Mouse (Mus musculus) hindbrain, embryonic 14.5 days (tissue): Measurements from ENCODE around the gene Asb16. TPM values are rescaled to one million over a fixed set of nuclear protein-coding genes. Genes with fewer than 3 reads are reported as not detected.
A peak's percentile ranks its signal among the peaks of the same experiment; 100 is the strongest.

Experiments
- ATAC-seq: fragments of 200-750 bp; cut with Nextera tagmentation; 2 replicates; pipeline ENCODE4 v1.8.0; 2017; ENCODE audit warnings: moderate number of reproducible peaks, mild to moderate bottlenecking, moderate TSS enrichment, moderate library complexity; ENCODE audit not compliant: low FRiP score
- DNase-seq: peaks from one replicate; pipeline ENCODE4 v3.0.0-alpha.2; 2015; ENCODE audit warnings: low spot score
- H3K27ac ChIP-seq: fragments of 300-500 bp; sonication (generic); 2 replicates; pipeline ENCODE4 v1.5.1; 2014; ENCODE audit warnings: mild to moderate bottlenecking, moderate library complexity
- H3K27me3 ChIP-seq: fragments of 300-500 bp; sonication (generic); 2 replicates; pipeline ENCODE4 v1.6.1; 2014; ENCODE audit warnings: mild to moderate bottlenecking, low read length, mixed read lengths; ENCODE audit not compliant: control insufficient read depth, insufficient read depth
- H3K36me3 ChIP-seq: fragments of 300-500 bp; sonication (generic); replicated peaks from 2 replicates; pipeline ENCODE4 v1.6.1; 2014; ENCODE audit not compliant: control insufficient read depth, insufficient read depth
- H3K4me1 ChIP-seq: fragments of 300-500 bp; sonication (generic); replicated peaks from 2 replicates; pipeline ENCODE4 v1.6.1; 2014; ENCODE audit warnings: antibody characterized with exemption, low read length, mixed read lengths; ENCODE audit not compliant: control insufficient read depth, insufficient read depth
- H3K4me2 ChIP-seq: fragments of 300-500 bp; sonication (generic); replicated peaks from 2 replicates; pipeline ENCODE4 v1.6.1; 2014; ENCODE audit warnings: mild to moderate bottlenecking, moderate library complexity
- H3K4me3 ChIP-seq: fragments of 300-500 bp; sonication (generic); replicated peaks from 2 replicates; pipeline ENCODE4 v1.5.1; 2014; ENCODE audit warnings: mild to moderate bottlenecking, low read length
- H3K9ac ChIP-seq: fragments of 300-500 bp; sonication (generic); 2 replicates; pipeline ENCODE4 v1.6.1; 2014
- H3K9me3 ChIP-seq: fragments of 300-500 bp; sonication (generic); 2 replicates; pipeline ENCODE4 v1.6.1; 2016; ENCODE audit warnings: low read length; ENCODE audit not compliant: control insufficient read depth
- WGBS: fragments of 180-500 bp; shearing (Covaris S2); extraction: QIAGEN DNeasy Blood & Tissue Kit; methylation state at CpG from one replicate; pipeline ENCODE4 v1.1.7; 2014; 5-methylcytosine and 5-hydroxymethylcytosine counted together
- polyA plus RNA-seq: library from polyadenylated mRNA; unstranded; fragments of >200 nt; fragmentation: Nextera tagmentation; extraction: Ambion mirVana; gene quantifications from 2 replicates; pipeline ENCODE4 v1.2.1, GENCODE M21; 2014

Gene Asb16
- polyA plus RNA-seq, 1 experiment from 2014 or later: 0.07 TPM

GRCm38 (mm10) chr11:102297577-102298556 lies 29.3 kb downstream of the Asb16 start:
- Histone ChIP-seq H3K9ac (peak overlapping the region; percentile 72), H3K4me2 (peak overlapping the region; percentile 94), H3K36me3 (peaks cover 16% of the 10 kb centered on the region), H3K4me1 (peaks cover 21% of the 10 kb centered on the region), H3K4me3 (peak overlapping the region; percentile 79), H3K9me3 (no peaks in the 10 kb centered on the region), H3K27me3 (no peaks in the 10 kb centered on the region), H3K27ac (peak overlapping the region; percentile 96)
- ATAC-seq (peak; percentile 17; the same call in 1 of the 2 replicates), DNase-seq (no peak)
- 28% methylated on average over 27 of the region's 27 CpGs for WGBS

DNA sequence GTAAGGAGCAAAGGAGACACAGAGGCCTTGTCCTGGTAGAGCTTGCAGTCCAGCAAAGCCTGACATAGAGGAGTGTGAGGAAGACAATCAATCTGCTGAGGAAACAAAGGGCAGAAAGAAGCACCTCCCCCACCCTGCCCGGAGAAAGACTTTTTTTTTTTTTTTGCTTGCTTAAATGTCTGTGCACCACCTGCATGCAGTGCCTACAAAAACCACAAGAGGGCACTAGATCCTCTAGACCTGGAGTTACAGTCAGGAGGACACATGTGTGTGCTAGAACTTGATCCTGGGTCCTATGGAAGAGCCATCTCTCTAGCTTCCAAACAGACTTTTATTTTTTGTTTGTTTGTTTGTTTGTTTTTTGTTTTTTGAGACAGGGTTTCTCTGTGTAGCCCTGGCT lies 31.3 kb downstream of the Asb16 start:
- DNase-seq (peak; percentile 76), ATAC-seq (no peak)
- no peak overlapping the region for H3K9ac ChIP-seq
- H3K36me3 ChIP-seq: no peaks in the 10 kb centered on the region
- peaks cover 13% of the 10 kb centered on the region for H3K4me1 ChIP-seq
- 0% methylated on average over 1 of the region's 1 CpGs for WGBS
- no peaks in the 10 kb centered on the region for H3K9me3 ChIP-seq
- no peak overlapping the region for H3K4me2 ChIP-seq
- no peak overlapping the region for H3K4me3 ChIP-seq
- no peaks in the 10 kb centered on the region for H3K27me3 ChIP-seq
- no peak overlapping the region for H3K27ac ChIP-seq

DNA sequence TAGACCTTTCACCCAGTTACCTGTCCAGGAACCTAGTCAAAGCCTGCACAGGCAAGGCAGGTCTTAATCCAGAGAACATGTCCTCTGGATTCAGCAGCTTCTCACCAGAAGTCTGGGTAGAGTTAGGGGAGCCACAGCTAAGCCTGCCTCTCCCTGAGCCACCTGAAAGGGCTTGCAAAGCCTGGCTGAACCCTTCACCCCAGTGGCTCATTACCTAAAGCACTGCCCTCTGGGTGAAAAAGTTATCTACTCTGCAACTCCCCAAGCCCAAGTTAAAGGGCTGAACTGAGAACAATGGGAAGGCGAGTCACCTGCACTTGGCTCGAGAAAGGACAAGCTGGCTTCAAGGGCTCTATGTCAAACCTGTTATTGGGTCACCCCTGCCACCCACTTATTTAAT lies 35.6 kb downstream of the Asb16 start:
- WGBS: 35% methylated on average over 2 of the region's 2 CpGs
- Histone ChIP-seq H3K9me3 (no peaks in the 10 kb centered on the region), H3K9ac (no peak overlapping the region), H3K4me2 (no peak overlapping the region), H3K4me1 (peaks cover 2% of the 10 kb centered on the region; the same call in 1 of the 2 replicates), H3K36me3 (peaks cover 36% of the 10 kb centered on the region), H3K27ac (no peak overlapping the region), H3K4me3 (no peak overlapping the region), H3K27me3 (no peaks in the 10 kb centered on the region)
- DNase-seq: no peak
- ATAC-seq: no peak

DNA sequence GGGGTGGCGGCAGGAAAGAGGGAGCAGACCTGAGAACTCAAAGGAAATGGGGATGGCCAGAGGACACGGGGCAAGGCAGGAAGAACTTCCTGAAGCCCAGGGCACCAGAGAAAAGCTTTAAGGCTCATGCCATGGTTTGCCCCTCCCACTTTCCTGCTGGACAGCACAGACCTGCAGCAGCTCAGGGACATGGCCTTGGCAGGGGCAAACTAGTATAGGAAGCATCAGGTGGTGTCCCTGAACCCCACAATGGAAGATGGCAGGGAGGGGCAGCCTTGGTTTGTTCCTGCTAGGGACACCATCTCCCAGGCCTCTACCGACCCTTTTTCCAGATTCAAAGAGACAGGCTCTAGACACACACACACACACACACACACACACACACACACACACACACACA lies 36.8 kb downstream of the Asb16 start:
- H3K4me2 ChIP-seq: no peak overlapping the region
- peaks cover 9% of the 10 kb centered on the region; the same call in 1 of the 2 replicates for H3K4me1 ChIP-seq
- H3K27ac ChIP-seq: no peak overlapping the region
- DNase-seq (no peak), ATAC-seq (no peak)
- 63% methylated on average over 3 of the region's 3 CpGs for WGBS
- H3K4me3 ChIP-seq: no peak overlapping the region
- no peaks in the 10 kb centered on the region for H3K9me3 ChIP-seq
- H3K36me3 ChIP-seq: peaks cover 49% of the 10 kb centered on the region
- H3K9ac ChIP-seq: no peak overlapping the region
- no peaks in the 10 kb centered on the region for H3K27me3 ChIP-seq

DNA sequence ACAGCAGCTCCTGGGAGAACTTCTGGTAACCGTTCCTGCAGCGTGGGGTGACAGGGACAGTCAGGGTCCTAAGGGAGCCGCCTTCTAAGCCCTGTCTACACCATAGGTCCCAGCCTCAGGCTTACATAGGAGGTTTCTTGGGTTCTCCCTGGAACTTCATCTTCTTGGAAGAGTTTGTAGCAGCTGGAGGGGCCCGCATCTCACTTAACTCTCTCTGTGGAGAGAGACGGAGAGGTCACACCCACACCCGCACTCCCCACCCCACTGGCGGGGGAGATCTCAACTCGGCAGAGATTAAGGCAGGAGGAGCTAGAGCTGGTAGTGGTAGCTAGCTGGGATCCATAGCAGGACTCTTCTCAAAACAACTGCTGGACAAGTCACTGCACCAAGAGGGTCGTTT lies 39.6 kb downstream of the Asb16 start:
- no peaks in the 10 kb centered on the region for H3K27me3 ChIP-seq
- H3K9ac ChIP-seq: no peak overlapping the region
- peaks cover 9% of the 10 kb centered on the region; the same call in 1 of the 2 replicates for H3K4me1 ChIP-seq
- H3K4me2 ChIP-seq: no peak overlapping the region
- no peak for ATAC-seq
- H3K27ac ChIP-seq: no peak overlapping the region
- no peak overlapping the region for H3K4me3 ChIP-seq
- peaks cover 70% of the 10 kb centered on the region for H3K36me3 ChIP-seq
- no peak for DNase-seq
- H3K9me3 ChIP-seq: no peaks in the 10 kb centered on the region
- WGBS: 86% methylated on average over 9 of the region's 9 CpGs

DNA sequence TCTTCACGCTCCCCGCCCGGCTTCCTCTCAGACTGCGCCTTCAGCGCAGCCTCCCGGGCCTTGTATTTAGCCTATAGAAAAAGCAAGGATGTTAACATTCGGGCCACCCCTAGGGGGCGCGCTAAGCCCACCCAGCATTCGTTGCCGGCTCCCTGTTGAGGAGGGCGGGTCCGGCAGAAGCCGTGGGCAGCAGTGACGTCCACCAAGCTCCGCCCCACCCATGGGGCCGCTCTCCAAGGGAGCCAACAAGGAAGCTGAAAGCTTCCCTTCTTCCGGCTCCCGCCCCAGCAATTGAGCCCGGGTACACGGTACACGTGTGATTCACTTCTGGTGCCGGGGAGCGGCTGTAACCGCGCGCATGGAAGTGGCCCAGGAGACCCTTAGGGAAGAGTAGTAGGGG lies 40.4 kb downstream of the Asb16 start:
- H3K9ac ChIP-seq: peak overlapping the region; percentile 29; the same call in 1 of the 2 replicates
- ATAC-seq (peak; percentile 91), DNase-seq (peak; percentile 97)
- peak overlapping the region; percentile 50 for H3K4me2 ChIP-seq
- H3K4me3 ChIP-seq: peak overlapping the region; percentile 22
- peaks cover 78% of the 10 kb centered on the region for H3K36me3 ChIP-seq
- no peaks in the 10 kb centered on the region for H3K27me3 ChIP-seq
- H3K9me3 ChIP-seq: no peaks in the 10 kb centered on the region
- peaks cover 9% of the 10 kb centered on the region; the same call in 1 of the 2 replicates for H3K4me1 ChIP-seq
- WGBS: under 1% methylated on average over 27 of the region's 27 CpGs
- H3K27ac ChIP-seq: peak overlapping the region; percentile 43; the same call in 1 of the 2 replicates

DNA sequence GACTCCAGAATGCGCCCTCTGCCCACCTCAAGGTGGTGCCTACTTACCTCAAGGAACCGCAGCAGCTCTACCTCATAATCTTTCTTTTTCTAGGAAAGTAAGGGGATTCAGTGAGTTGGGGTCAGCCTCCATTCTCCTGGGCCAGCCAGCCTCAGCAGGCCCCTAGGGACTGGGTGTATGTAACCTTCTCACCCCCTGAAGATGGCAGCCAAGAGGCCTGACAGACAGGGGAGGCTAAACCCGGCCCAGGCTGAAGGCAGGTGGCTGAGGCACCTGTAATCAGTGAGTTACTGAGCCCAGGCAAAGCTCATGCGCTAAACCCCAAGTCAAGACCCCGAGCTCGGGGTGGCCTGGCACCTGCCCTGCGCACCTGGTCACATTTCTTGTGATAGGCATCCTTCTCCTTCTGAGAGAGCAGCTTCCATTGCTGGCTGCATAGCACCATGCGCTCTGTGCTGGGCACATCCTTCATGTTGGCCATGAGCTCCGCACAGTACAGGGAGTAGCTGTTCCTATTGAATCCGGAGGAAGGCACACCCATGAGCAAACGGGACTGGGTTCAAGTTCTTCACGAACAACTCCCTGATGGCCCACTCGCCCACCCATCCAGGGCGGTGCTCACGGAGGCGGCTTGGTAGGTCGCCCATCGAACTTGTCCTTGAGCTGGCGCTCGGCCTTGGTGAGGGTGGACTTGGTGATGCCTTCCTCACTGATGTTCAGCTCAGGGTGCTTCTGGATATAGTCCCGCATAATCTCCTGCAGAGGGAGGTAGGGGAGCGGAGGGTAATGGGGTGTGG lies 41.5 kb downstream of the Asb16 start:
- peaks cover 88% of the 10 kb centered on the region for H3K36me3 ChIP-seq
- no peak overlapping the region for H3K4me3 ChIP-seq
- ATAC-seq (no peak), DNase-seq (no peak)
- peaks cover 9% of the 10 kb centered on the region; the same call in 1 of the 2 replicates for H3K4me1 ChIP-seq
- 0 out of 2 replicates have a peak overlapping the region, but pooled peaks have one; percentile 29 for H3K9ac ChIP-seq
- H3K27me3 ChIP-seq: no peaks in the 10 kb centered on the region
- WGBS: 92% methylated on average over 22 of the region's 22 CpGs
- no peaks in the 10 kb centered on the region for H3K9me3 ChIP-seq
- peak overlapping the region; percentile 50; the same call in 1 of the 2 replicates for H3K4me2 ChIP-seq
- 0 out of 2 replicates have a peak overlapping the region, but pooled peaks have one; percentile 43 for H3K27ac ChIP-seq

- WGBS: 45% methylated on average over 36 of the region's 38 CpGs
- Histone ChIP-seq H3K9me3 (no peaks in the 10 kb centered on the region), H3K27ac (no peak overlapping the region), H3K9ac (no peak overlapping the region), H3K4me1 (peaks cover 9% of the 10 kb centered on the region; the same call in 1 of the 2 replicates), H3K4me2 (no peak overlapping the region), H3K27me3 (no peaks in the 10 kb centered on the region), H3K36me3 (peaks cover 88% of the 10 kb centered on the region), H3K4me3 (no peak overlapping the region)
- DNase-seq (no peak), ATAC-seq (no peak)
These were observed 42.5 kb downstream of the Asb16 start for GRCm38 (mm10) chr11:102310768-102311695.
